Mouse (Mus musculus) C2C12 (cell line): ENCODE results near the gene Nob1.

ENCODE experiments used
- CTCF ChIP-seq: IDR thresholded peaks from one replicate; pipeline ENCODE4 v1.5.1; 2011; ENCODE audit not compliant: control insufficient read depth, insufficient read depth, insufficient read length
- FOSL1 ChIP-seq: IDR thresholded peaks from one replicate; pipeline ENCODE4 v1.8.0; 2011; ENCODE audit warnings: mild to moderate bottlenecking, low read length; ENCODE audit not compliant: poor library complexity, insufficient read depth, severe bottlenecking

DNA sequence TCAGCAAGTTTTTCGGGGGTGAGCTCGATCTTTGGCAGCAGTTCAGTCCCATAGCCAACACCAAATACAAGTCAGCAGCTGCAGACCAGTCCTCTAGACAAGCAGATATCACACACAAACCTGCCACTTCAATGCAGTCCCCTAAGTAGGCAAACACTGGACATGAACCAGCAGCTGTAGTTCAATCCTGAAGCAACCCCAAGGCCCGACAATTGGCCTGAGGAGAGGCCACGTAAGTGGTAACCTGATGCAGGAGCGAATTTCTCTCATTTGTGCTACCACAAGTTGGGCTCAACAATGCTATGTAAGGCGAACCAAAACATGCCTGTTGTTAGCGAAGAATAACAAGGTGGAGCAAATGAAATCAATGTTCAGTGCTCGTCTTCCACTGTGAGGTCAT lies 44.1 kb downstream of the Nob1 start:
- TF ChIP-seq FOSL1 (no peak), CTCF (no peak)
